Mouse (Mus musculus) MEL (cell line): Measurements from ENCODE around the gene Mecom. TPM values are rescaled to one million over a fixed set of nuclear protein-coding genes. Genes with fewer than 3 reads are reported as not detected.

Source experiments
- DNase-seq: peaks from one replicate; pipeline ENCODE4 v3.0.0; 2011; ENCODE audit warnings: low read depth, low spot score
- H3K27ac ChIP-seq: 2 replicates; pipeline ENCODE4 v1.5.1; 2012; ENCODE audit warnings: low read depth, mild to moderate bottlenecking, control low read depth, low read length, moderate library complexity; ENCODE audit not compliant: control insufficient read depth
- H3K27me3 ChIP-seq, 2 experiments: fragments of 150-350 bp in 1 of 2; sonication (generic) in 1 of 2; 2 replicates each; pipeline ENCODE4 v1.6.1; 2012; ENCODE audit warnings: low read length in 2 of 2, mild to moderate bottlenecking in 2 of 2, improper control_type of control experiment in 1 of 2, moderate library complexity in 1 of 2; ENCODE audit not compliant: insufficient read depth in 2 of 2, control insufficient read depth in 1 of 2
- H3K36me3 ChIP-seq, 2 experiments: 2 replicates each; pipeline ENCODE4 v1.6.1; 2012 to 2014; ENCODE audit warnings: low read length in 2 of 2, improper control_type of control experiment in 1 of 2, inconsistent platforms in 1 of 2, mild to moderate bottlenecking in 1 of 2; ENCODE audit not compliant: insufficient read depth in 2 of 2, control insufficient read depth in 1 of 2
- H3K4me1 ChIP-seq, 2 experiments: fragments of 150-350 bp in 1 of 2; sonication (generic) in 1 of 2; 2 replicates each; pipeline ENCODE4 v1.6.1; 2012; ENCODE audit warnings: low read length in 2 of 2, improper control_type of control experiment in 1 of 2, mild to moderate bottlenecking in 1 of 2; ENCODE audit not compliant: insufficient read depth in 2 of 2, control insufficient read depth in 1 of 2
- H3K4me3 ChIP-seq, 2 experiments: fragments of 150-350 bp in 1 of 2; sonication (generic) in 1 of 2; 2 replicates each; pipeline ENCODE4 v1.5.1; 2012; ENCODE audit warnings: low read depth in 2 of 2, low read length in 2 of 2, mild to moderate bottlenecking in 2 of 2, moderate library complexity in 2 of 2, control low read depth in 1 of 2, improper control_type of control experiment in 1 of 2; ENCODE audit not compliant: control insufficient read depth in 1 of 2, insufficient read depth in 1 of 2
- H3K79me2 ChIP-seq: 2 replicates; pipeline ENCODE4 v1.6.1; 2012; ENCODE audit warnings: mild to moderate bottlenecking, low read length, moderate library complexity; ENCODE audit not compliant: control insufficient read depth, poor library complexity, insufficient read depth
- H3K9ac ChIP-seq: 2 replicates; pipeline ENCODE4 v1.6.1; 2012; ENCODE audit warnings: low read depth, mild to moderate bottlenecking, control low read depth, low read length, moderate library complexity; ENCODE audit not compliant: control insufficient read depth, poor library complexity, severe bottlenecking
- H3K9me3 ChIP-seq: fragments of 150-350 bp; sonication (generic); replicated peaks from 2 replicates; pipeline ENCODE4 v1.6.1; 2012; ENCODE audit warnings: mild to moderate bottlenecking, low read length, improper control_type of control experiment, moderate library complexity; ENCODE audit not compliant: insufficient read depth
- CHD2 ChIP-seq: IDR thresholded peaks from 2 replicates; pipeline ENCODE4 v1.6.1; 2011; ENCODE audit warnings: low read length, improper control_type of control experiment
- ELF1 ChIP-seq: IDR thresholded peaks from 2 replicates; pipeline ENCODE4 v1.6.1; 2014; ENCODE audit warnings: low read depth, mild to moderate bottlenecking, inconsistent platforms, low read length, improper control_type of control experiment, moderate library complexity
- ETS1 ChIP-seq: IDR thresholded peaks from 2 replicates; pipeline ENCODE4 v1.6.1; 2012; ENCODE audit warnings: low read depth, mild to moderate bottlenecking, inconsistent platforms, low read length, improper control_type of control experiment, moderate library complexity
- GABPA ChIP-seq: IDR thresholded peaks from 2 replicates; pipeline ENCODE4 v1.6.1; 2012; ENCODE audit warnings: low read depth, mild to moderate bottlenecking, inconsistent platforms, low read length, improper control_type of control experiment, moderate library complexity
- GATA1 ChIP-seq: IDR thresholded peaks from 2 replicates; pipeline ENCODE4 v1.6.1; 2011; ENCODE audit warnings: low read depth, low read length, improper control_type of control experiment
- KAT2A ChIP-seq: conservative IDR thresholded peaks from 2 replicates; pipeline ENCODE4 v1.6.1; 2012; ENCODE audit warnings: low read depth, low read length, improper control_type of control experiment, inconsistent platforms
- MEF2A ChIP-seq: IDR thresholded peaks from 2 replicates; pipeline ENCODE4 v1.6.1; 2014; ENCODE audit warnings: low read depth, mild to moderate bottlenecking, inconsistent platforms, low read length, improper control_type of control experiment; ENCODE audit not compliant: poor library complexity, insufficient replicate concordance, severe bottlenecking; ENCODE audit errors: extremely low read depth
- MYB ChIP-seq: IDR thresholded peaks from 2 replicates; pipeline ENCODE4 v1.6.1; 2011; ENCODE audit warnings: mild to moderate bottlenecking, low read depth, low read length, improper control_type of control experiment
- POLR2A ChIP-seq, 2 experiments: IDR thresholded peaks; 2 replicates each; pipeline ENCODE4 v1.6.1; 2011 to 2012; ENCODE audit warnings: low read length in 2 of 2, mild to moderate bottlenecking in 2 of 2, control low read depth in 1 of 2, improper control_type of control experiment in 1 of 2, low read depth in 1 of 2, moderate library complexity in 1 of 2; ENCODE audit not compliant: control insufficient read depth in 1 of 2, insufficient read depth in 1 of 2, poor library complexity in 1 of 2
- POLR2AphosphoS5 ChIP-seq: IDR thresholded peaks from 2 replicates; pipeline ENCODE4 v1.6.1; 2012; ENCODE audit warnings: low read depth, borderline replicate concordance, mild to moderate bottlenecking, inconsistent platforms, low read length, moderate library complexity, mixed read lengths
- RCOR1 ChIP-seq: IDR thresholded peaks from 2 replicates; pipeline ENCODE4 v1.6.1; 2012; ENCODE audit warnings: low read depth, mild to moderate bottlenecking, inconsistent platforms, low read length, improper control_type of control experiment
- TAL1 ChIP-seq: IDR thresholded peaks from 2 replicates; pipeline ENCODE4 v1.6.1; 2012; ENCODE audit warnings: mild to moderate bottlenecking, inconsistent platforms, low read length, moderate library complexity, mixed read lengths
- TBP ChIP-seq: IDR thresholded peaks from 2 replicates; pipeline ENCODE4 v1.8.0; 2011; ENCODE audit warnings: low read depth, low read length, improper control_type of control experiment
- UBTF ChIP-seq: IDR thresholded peaks from 2 replicates; pipeline ENCODE4 v1.6.1; 2012; ENCODE audit warnings: low read depth, mild to moderate bottlenecking, inconsistent platforms, low read length, improper control_type of control experiment, moderate library complexity, borderline replicate concordance; ENCODE audit not compliant: insufficient read depth
- USF1 ChIP-seq: IDR thresholded peaks from 2 replicates; pipeline ENCODE4 v1.6.1; 2014; ENCODE audit warnings: low read depth, mild to moderate bottlenecking, inconsistent platforms, low read length, improper control_type of control experiment, moderate library complexity
- USF2 ChIP-seq, 2 experiments: IDR thresholded peaks; 2 replicates each; pipeline ENCODE4 v1.6.1; 2011 to 2012; ENCODE audit warnings: improper control_type of control experiment in 2 of 2, low read length in 2 of 2, borderline replicate concordance in 1 of 2, inconsistent platforms in 1 of 2, low read depth in 1 of 2, mild to moderate bottlenecking in 1 of 2; ENCODE audit not compliant: insufficient read depth in 1 of 2
- ZC3H11A ChIP-seq: IDR thresholded peaks from 2 replicates; pipeline ENCODE4 v1.6.1; 2012; ENCODE audit warnings: low read depth, mild to moderate bottlenecking, inconsistent platforms, low read length, improper control_type of control experiment
- ZMIZ1 ChIP-seq: IDR thresholded peaks from 2 replicates; pipeline ENCODE4 v1.6.1; 2012; ENCODE audit warnings: low read depth, mild to moderate bottlenecking, inconsistent platforms, low read length, improper control_type of control experiment, moderate library complexity
- ZNF384 ChIP-seq: IDR thresholded peaks from 2 replicates; pipeline ENCODE4 v1.6.1; 2012; ENCODE audit warnings: low read depth, mild to moderate bottlenecking, inconsistent platforms, low read length, improper control_type of control experiment
- polyA plus RNA-seq, 2 experiments: library from polyadenylated mRNA; stranded (reverse) in 1 of 2; unstranded in 1 of 2; fragments of >175 nt in 1 of 2; fragments of >200 nt in 1 of 2; gene quantifications; 2 replicates each; pipeline versions ENCODE4 v1.2.1 to v1.2.4; 2012; ENCODE audit warnings: low replicate concordance in 2 of 2, low read depth in 1 of 2; ENCODE audit not compliant: insufficient read length in 2 of 2, insufficient read depth in 1 of 2, missing spikeins in 1 of 2
- total RNA-seq: library from RNA; depleted of rRNA; stranded (reverse); fragments of 300-350 nt; gene quantifications from 2 replicates; pipeline ENCODE4 v1.2.3, GENCODE M21; 2012

Mecom gene
- total and polyA plus RNA-seq, 3 experiments = 0.04 TPM; not detected in 2

DNA sequence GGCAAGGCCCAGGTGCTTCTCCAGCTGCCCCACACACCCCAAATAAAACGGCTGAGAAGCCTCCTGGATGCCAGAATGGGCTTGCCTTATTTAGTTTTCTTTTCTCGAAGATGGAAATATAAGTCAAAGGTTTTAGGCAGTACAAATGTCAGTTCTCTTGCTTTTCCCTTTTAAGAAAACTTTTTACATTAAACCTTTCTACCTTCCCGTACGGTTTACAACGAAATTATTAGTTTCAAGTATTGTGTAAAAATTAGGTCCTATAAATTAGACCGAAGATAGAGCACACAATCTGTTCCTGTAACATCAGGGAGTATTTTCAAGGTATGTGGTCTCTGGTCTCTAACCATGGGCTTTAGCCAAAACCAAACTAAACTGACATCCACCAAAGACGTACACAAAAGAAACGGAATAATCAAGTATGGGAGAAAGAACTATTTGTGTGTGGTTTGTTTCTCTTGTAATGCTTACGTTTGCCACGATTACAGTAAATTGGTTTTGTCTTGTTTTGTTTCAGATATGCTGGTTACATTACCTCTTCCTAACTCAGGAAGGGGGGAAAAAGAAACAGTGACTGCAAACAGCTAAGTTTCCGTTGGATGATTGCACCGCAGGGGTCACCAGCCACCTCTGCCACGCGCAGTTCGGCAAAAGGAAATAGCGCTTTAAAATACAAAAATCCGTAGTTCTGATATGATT is 41.3 kb downstream of the Mecom start:
- H3K4me3 ChIP-seq = no peak overlapping the region
- no peak overlapping the region for H3K27ac ChIP-seq
- H3K9ac ChIP-seq = no peak overlapping the region
- TF ChIP-seq RCOR1 = no peak
- no peak for TF ChIP-seq POLR2AphosphoS5
- no peak for TF ChIP-seq UBTF
- TF ChIP-seq USF1 = no peak
- TF ChIP-seq ZC3H11A = no peak
- TF ChIP-seq MEF2A = no peak
- TF ChIP-seq POLR2A (IDR thresholded peaks at IDR 0.05; ENCODE audit: control insufficient read depth in 1 of 2, insufficient read depth in 1 of 2, low read depth in 1 of 2, low read length in 2 of 2, poor library complexity in 1 of 2) = no peak
- TF ChIP-seq KAT2A = no peak
- no peak for TF ChIP-seq ZNF384
- no peak for TF ChIP-seq GABPA
- TF ChIP-seq MYB = no peak
- H3K27me3 ChIP-seq = no peaks in the 10 kb centered on the region
- H3K9me3 ChIP-seq = no peaks in the 10 kb centered on the region
- no peaks in the 10 kb centered on the region for H3K4me1 ChIP-seq
- no peaks in the 10 kb centered on the region for H3K36me3 ChIP-seq
- no peaks in the 10 kb centered on the region for H3K79me2 ChIP-seq
- no peak for DNase-seq

DNA sequence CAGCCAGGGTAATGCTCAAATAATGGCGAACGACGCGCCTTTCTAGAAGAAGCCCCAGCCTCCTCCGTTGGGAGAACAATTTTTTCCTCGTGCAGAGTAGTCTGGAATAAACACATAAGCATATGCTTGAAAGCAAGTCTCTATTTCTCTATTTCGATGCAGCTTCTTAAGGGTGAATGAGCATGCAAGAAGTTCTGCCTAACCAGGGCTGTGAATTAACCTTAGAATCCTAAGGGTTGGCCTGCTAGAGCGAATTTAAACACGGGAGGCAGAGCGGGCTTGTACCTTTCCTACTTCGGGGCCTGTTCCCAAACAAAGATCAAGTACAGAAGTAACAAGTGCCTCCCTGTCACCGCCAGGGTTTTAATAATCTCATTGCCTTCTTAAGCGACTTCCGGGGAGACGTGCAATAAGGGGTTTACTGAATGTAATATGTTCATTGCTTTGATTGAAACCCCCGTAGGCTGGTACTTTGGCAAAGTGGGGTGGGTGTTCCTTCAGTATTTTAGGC is 42.0 kb downstream of the Mecom start:
- Histone ChIP-seq H3K27me3 (no peaks in the 10 kb centered on the region), H3K4me1 (no peaks in the 10 kb centered on the region)
- DNase-seq = no peak

GRCm38 (mm10) chr3:30504561-30504960 is 43.2 kb downstream of the Mecom start:
- no peak for DNase-seq
- no peak for TF ChIP-seq TBP
- TF ChIP-seq GATA1 = no peak
- no peak for TF ChIP-seq USF2 (IDR thresholded peaks at IDR 0.05; ENCODE audit: borderline replicate concordance in 1 of 2, insufficient read depth in 1 of 2, low read depth in 1 of 2, low read length in 2 of 2)
- no peaks in the 10 kb centered on the region for H3K9me3 ChIP-seq
- H3K4me3 ChIP-seq = no peak overlapping the region
- no peaks in the 10 kb centered on the region for H3K79me2 ChIP-seq
- H3K27me3 ChIP-seq = no peaks in the 10 kb centered on the region; a peak in 1 of 4 replicates
- H3K27ac ChIP-seq = no peak overlapping the region
- no peak overlapping the region for H3K9ac ChIP-seq
- H3K4me1 ChIP-seq = no peaks in the 10 kb centered on the region
- no peaks in the 10 kb centered on the region for H3K36me3 ChIP-seq

More for the DNA sequence above, 42.0 kb downstream of the Mecom start:
- Histone ChIP-seq H3K27ac (no peak overlapping the region), H3K9ac (no peak overlapping the region), H3K36me3 (no peaks in the 10 kb centered on the region), H3K9me3 (no peaks in the 10 kb centered on the region), H3K4me3 (no peak overlapping the region), H3K79me2 (no peaks in the 10 kb centered on the region)
- no peak for TF ChIP-seq CHD2
- no peak for TF ChIP-seq ZNF384
- no peak for TF ChIP-seq TAL1
- TF ChIP-seq ETS1 = no peak
- no peak for TF ChIP-seq ELF1
- TF ChIP-seq ZMIZ1 = no peak
